Mouse (Mus musculus) left cerebral cortex, postnatal 25 days (tissue): ENCODE results near the gene Dscam. TPM values are rescaled to one million over a fixed set of nuclear protein-coding genes. Genes with fewer than 3 reads are reported as not detected.

Experiments used
- DNase-seq, 2 experiments: peaks; one replicate each; pipeline ENCODE4 v3.0.0; 2022; ENCODE audit warnings: low spot score in 2 of 2, mixed read lengths in 1 of 2
- intact Hi-C: fragments of 180-260 bp; cut with DNase I; formaldehyde crosslinking; loops from one replicate; pipeline ENCODE4 v1.15.1; 2025
- total RNA-seq, 2 experiments: library from RNA; stranded (reverse); gene quantifications; 2 replicates each; pipeline ENCODE4 v1.2.3; 2021

The Dscam gene
- total RNA-seq, 2 experiments from 2014 or later, result 41.6 to 44.0 TPM

DNA sequence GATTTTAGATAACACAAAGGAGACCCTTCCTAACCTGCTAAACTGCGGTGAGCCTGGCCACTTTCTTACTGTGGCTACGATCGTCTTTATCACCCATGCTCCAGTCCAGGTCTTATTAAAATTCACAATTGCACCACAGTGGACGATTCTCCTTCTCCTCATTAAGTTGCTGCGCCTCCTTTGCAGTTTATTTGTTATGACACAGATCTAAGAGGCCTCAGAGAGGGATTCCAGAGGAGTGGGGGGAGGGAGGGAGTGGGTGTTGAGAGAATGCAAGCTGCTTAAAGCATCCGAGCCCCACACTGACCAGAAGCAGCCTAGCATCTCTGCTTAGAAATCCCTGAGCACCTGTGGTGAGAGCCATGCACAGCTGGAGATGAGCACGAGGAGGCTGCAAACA lies 413.6 kb downstream of the Dscam start:
- no peak for DNase-seq
- intact Hi-C loops, result no loop called here

DNA sequence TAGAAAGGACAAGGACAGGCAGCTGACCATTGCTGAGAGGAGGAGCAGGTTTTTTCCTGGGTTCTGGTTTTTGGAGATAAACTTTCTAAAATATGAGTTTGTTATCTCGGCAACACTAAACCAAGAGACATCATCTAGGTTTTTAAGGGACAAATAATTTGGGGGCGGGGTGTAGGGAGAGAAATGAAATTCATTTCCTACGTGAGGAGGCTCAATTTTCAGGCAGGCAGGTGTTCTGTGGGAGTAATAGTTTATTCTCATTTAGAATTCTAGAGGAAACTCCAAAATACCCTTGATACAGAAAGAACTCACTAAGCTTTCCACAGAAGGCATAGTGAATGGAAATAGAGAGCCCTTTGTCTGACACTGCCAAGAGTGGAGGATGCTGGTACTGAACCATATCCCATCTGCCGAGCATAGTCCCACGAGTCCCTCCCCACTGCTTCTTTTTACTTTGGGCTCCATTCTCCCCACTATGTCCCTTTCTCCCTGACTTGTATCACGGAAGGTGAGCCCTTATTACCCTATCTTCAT lies 415.5 kb downstream of the Dscam start:
- DNase-seq, result peak; percentile 15 to 70

DNA sequence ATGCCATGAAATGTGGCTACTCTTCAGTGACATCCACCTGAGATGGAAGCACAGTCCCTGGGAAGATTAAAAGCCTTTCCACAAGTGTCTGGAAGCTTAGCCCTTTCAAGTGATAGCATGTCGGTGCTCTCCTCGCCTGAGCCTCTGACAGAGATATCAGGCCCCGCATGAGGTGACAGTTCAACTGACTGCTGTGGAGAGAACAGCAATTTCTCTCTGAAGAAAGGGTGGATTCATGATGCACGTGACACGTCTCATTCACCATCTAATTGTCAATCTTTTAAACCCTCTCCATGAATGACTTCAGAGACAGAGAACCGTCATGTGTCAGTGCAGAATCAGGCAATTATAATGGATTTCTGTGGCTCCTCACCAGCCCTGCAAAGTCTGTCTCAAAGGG lies 416.2 kb downstream of the Dscam start:
- no peak for DNase-seq
- intact Hi-C loops, result loop anchor here (5.0 kb wide), 1 partner anchor 67 kb away; no protein-coding TSS in a partner anchor

More for the DNA sequence above, 415.5 kb downstream of the Dscam start:
- intact Hi-C loops, result loop anchor here (5.0 kb wide), 1 partner anchor 68 kb away; no protein-coding TSS in a partner anchor

DNA sequence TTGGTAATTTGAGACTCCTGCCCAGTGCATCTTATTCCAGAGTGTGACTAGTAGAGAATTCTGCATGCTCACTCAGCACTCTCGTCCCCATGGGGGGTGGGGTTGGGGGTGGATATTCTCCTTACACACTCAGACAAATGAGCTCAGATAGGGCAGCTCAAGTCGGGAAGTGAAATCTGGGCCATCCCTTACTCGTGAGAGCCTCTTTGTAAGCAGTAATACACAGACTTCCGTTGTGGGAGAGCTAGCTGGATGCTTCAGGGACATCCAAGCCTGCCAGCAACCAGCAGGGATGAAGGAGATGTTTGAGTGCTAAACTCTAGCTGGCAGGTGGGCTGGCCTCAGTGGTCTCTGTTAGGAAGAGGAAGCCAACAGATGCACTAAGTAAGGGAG lies 416.8 kb downstream of the Dscam start:
- DNase-seq, result peak; percentile 33 to 66
- intact Hi-C loops, result loop anchor here (5.0 kb wide), 1 partner anchor 66 kb away; no protein-coding TSS in a partner anchor

DNA sequence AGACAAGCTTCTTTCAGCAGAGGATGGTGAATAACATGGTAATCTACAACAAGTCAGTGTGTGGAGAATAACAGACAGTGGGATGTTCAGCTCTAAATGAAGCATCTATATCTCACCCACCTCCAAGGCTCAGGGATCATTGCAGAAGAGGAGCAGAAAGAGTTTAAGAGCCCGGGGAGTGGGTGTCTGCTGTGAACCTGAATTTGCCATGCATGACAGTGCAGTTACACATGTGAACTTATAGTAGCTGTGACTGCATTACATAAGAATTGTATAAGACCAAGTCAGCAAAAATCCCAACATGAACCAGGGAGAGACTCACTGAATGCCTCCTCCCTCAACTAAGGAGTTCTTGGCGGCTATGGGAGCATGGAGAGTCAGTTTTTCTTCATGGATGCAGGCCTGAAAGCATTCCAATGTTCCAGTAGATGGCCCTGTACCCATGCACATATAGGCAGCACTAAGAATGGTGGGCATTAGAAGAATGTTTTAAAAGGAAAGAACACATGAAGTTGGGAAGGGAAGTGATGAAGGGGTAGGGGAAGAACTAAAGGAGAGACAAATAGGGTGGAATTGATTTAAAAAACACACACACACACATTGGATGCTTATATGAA lies 417.3 kb downstream of the Dscam start:
- intact Hi-C loops, result loop anchor here (5.0 kb wide), 1 partner anchor 66 kb away; no protein-coding TSS in a partner anchor
- peak in 1 of 2 experiments; percentile 62 for DNase-seq

DNA sequence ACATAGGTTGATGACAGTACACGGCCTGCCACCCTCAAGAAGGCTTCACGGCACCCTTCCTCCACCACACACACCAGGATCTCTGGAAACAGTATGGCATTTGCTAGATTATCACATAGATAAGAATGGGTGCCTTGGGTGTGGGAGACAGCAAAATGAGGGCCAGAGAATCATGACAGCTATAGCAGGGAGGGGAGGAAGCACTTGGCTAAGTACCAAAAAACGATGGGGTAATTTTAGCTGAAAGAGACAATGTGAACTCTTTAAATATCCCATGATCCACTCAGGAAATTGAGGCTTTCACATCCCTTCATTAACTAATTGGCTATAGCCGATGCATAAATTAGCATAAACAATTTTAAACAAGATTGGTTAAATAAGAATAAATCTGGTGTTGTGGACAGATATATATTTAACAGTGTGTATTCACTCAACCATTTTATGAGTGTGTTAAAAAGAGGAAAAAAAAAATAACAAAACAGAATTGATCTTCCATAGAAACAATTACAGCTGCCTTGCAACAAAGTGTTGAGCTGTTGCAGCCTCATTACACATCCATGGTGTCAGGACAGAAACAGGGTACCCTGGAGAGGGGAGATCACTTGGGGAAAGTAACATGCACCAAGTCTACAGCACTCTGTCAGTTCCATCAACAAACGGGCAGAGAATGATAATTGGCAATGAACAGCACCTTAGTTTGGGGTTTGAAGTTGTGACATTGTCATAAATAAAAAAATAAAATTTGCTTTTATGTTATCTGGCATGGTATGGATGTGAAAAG lies 427.9 kb downstream of the Dscam start:
- no peak for DNase-seq
- intact Hi-C loops, result no loop called here

DNA sequence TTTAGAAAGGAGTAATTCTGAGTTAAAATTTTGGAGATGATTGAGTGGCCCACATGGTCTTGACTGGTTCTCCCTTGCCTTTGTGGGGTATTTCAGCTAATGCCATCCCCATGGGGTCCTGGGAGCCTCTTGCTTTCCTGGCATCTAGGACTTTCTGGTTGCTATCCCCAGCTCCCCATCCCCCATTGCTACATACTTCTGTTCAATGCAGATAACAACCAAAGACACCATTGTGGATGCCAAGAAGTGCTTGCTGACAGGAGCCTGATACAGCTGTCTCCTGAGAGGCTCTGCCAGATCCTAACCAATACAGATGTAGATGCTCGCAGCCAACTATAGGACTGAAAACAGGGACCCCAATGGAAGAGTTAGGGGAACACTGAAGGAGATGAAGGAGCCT lies 429.2 kb downstream of the Dscam start:
- no peak for DNase-seq
- intact Hi-C loops, result no loop called here

DNA sequence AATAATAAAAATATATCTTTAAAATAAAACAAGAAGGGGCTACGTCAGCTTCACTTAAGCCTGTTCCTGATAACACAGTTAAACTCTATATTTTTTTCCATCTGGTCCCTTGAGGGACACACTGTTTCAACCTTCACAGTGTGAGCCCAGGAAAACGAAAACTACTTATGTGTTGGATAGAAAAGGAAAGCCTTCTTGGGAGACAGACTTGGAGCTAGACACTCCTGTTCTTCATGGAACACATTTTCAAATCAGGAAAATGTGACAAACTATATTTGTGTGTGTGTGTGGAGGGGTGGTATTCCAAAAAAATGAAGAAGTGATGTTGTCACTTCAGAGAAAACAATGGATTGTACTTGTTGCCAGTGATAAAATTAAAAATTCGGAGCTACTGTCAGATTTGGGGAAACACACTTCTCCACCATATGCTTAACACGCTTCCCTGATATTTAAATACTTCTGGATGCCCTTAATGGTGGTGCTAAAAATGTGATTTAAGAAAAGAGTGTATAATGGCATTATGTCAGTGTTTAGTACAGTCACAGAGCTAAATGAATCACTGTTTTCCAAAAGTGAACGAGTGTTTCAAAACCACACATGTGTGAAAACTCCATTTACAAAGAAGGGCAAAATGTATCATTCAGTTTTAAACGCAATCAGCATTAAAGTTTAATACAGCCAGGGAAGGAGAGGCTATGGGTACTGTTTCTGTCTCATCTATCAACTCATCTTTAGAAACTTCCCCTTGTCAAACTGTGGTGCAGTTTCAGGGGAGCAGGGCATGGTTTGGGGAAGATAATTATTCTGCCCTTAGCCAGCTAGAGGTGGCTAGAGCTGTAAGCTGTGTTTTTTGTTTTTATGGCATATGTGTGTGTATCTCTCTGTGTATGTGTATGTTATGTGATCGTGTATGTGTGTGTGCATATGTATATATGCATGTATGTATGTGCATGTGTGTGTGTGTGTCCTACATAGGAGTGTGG lies 430.2 kb downstream of the Dscam start:
- peak in 1 of 2 experiments; percentile 51 for DNase-seq

DNA sequence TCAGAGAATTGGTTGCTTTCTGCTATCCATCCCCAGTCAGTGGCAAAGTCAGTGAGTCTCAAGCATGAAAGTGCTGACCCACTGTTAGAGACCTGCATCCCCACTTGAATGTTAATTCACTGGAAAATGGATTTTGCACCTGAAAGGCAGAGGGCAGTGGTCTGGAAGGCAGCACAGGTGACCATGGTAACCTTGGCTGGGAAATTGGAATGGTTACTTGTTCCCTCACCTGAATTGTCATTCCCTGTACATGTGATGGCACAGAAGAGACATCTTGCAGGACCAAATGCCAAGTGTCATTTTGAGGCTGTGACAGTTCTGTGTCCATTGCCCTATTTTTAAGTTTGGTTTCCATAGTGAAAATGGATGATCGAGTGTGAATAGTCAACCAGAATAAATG lies 434.1 kb downstream of the Dscam start:
- intact Hi-C loops, result no loop called here
- DNase-seq, result no peak

More for the DNA sequence above, 430.2 kb downstream of the Dscam start:
- intact Hi-C loops, result no loop called here

DNA sequence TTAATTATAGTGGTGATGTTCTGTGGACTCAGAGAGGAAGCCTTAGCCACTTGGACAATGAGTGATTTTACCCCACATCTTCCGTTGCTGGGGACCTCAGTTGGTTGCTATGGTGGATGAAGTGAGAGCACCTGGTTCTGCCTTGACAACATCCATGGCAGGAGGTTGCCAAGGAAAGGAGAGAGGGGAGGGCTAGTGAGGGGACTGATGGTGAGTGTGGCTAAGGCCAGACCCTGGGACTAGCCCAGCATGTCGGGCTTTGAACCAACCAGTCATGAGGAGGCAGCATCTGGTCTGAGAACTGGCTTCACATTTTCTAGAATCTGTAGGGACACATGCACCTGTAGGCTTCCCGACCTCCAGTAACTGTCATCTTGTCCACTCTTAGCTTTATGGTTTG lies 439.7 kb downstream of the Dscam start:
- intact Hi-C loops, result no loop called here
- DNase-seq, result no peak

DNA sequence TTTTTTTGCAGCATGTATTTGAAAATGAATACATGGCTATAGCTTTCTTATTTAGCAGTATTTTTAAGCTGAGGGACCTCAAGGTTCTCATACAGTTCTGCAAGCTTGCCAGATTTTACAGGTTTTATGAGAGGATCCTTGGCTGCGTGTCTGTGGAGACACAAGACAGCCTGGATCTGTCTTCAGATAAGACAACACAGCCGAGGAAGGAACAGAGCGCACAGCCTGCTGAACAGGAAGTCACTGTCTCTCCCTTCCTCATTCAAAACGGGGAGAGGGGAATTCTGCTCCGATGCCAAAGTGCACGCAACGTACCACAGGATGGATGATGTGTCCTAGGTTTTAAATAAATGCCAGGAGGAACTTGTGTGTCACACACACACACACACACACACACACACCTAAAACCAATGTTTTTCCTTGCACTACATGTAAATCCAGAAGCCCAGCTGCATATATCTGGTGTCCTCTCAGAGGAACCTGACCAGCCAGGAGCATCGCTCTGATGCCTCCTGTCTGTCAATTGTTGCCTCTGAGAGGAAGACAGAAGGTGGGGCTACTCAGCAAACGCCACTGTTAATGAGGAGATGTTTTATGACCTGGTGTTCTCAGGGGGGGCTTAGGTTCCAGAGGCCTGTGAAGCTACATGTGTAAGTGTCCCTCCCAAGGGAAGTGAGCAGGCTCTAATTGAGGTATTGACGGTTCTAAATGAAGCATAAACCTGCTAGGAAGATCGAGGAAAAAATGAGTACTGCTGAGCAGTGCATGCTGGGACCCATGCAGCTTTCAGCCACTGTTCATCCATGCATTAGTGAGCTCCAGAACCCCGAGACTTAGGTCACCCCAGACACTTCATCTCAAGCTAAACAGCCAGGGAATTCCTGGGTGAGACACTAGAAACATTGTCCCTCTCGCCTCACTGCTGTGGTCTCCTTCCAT lies 442.4 kb downstream of the Dscam start:
- DNase-seq, result peak; percentile 24 to 27
- intact Hi-C loops, result no loop called here

DNA sequence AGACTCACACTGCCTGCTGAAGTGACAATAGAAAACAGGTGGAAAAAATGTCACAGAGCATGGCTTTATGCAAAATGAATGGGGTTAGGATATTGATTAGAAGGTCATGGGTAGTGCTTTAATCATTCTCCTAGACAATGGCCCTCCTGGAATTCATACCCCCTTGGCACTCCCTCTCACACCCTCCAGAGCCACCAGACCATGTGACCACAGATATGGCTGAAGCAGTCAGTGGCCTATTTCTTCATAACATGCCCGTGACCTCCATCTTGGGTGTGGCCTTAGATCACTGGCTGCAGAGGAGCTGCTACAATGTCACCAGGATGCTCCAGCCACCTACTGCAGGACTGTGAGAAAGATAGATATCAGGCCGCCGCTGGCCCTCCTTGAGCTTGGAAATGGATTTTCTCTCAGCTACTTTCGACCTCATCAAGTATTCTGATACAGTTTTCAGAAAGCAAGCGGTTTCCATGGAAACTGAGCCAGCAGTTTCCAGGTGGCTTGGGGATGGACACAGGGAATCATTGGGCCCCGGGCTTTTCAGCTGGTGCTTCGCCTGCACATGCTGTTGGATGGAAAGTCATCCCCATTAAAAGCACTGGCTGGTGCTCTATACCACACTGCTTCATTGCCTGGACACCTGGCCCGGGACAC lies 445.4 kb downstream of the Dscam start:
- intact Hi-C loops, result no loop called here
- peak in 1 of 2 experiments; percentile 25 for DNase-seq

DNA sequence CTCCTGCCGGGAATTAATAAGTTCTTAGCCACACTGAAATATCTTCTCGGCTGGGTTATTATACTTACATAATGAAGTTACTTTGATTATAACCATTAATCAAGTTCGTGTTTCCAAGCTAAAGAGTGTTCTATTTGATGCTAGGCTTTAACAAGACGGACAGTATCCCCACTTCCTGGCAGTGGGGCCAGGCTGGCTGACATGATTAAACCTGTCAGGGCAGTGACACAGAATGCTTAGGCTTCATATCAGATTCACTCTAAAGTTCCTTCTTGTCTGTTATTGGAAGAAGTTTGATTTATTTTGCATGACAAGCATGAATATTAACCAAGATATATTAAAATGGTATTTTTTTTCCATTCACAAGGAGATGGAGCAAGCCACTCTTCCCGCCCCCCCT lies 446.0 kb downstream of the Dscam start:
- intact Hi-C loops, result no loop called here
- DNase-seq, result no peak

DNA sequence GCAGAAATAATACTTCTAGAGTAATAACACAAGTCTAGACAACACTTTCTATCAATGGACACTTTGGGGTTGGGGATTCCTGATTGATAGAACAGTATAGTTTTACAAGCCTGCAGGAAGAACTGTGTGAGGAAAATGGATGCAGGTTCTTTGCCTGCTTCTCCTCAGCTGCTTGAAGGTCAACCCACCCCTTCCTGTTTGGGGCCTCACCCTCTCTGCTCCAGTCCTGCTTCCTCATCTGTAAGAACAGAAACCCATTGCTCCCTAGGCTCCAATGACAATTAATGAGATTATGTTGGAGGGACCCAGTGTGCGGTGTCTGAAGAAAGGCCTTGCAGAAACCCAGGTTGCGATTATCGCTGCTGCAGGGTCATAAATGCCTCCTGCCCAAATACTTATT lies 446.4 kb downstream of the Dscam start:
- intact Hi-C loops, result no loop called here
- no peak for DNase-seq

DNA sequence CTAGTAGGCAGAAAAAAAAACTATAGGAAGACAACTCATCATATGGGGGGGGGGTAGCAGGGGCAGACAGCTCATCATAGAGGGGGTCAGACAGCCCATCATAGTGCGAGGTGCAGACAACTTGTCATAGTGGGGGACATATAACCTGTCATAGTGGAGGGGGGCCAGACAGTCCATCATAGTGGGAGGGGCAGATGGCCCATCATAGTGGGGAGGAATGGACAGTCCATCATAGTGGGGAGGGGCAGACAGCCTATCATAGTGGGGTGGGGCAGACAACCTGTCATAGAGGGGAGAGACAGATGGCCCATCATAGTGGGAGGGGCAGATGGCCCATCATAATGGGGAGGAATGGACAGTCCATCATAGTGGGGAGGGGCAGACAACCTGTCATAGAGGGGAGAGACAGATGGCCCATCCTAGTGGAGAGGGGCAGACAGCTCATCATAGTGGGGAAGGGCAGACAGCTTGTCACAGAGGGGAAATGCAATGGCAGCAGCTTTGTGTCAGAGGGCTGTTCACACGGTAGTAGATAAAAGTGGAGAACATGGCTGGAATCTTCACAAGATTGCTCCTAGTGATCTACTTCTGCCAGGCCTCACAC lies 447.4 kb downstream of the Dscam start:
- intact Hi-C loops, result no loop called here
- no peak for DNase-seq

DNA sequence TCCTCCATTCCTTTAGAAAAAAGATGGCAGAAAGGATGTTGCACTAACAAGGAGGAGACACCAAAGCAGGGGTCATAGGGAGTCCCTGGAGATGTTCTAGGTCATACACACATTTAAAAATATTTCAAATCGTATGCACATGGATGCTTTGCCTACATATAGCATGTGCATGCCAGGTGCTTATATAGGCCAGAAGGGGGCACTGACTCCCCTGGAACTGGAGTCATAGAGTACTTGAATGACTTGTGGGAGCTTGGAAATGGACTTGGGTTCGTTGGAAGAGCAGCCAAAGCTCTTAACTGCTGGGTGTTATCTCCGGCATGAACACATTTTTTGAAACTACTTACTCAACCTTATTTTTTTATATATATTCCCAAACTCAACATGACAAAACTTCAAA lies 448.4 kb downstream of the Dscam start:
- intact Hi-C loops, result loop anchor here (1.0 kb wide), 1 partner anchor 97 kb away; no protein-coding TSS in a partner anchor
- DNase-seq, result no peak

DNA sequence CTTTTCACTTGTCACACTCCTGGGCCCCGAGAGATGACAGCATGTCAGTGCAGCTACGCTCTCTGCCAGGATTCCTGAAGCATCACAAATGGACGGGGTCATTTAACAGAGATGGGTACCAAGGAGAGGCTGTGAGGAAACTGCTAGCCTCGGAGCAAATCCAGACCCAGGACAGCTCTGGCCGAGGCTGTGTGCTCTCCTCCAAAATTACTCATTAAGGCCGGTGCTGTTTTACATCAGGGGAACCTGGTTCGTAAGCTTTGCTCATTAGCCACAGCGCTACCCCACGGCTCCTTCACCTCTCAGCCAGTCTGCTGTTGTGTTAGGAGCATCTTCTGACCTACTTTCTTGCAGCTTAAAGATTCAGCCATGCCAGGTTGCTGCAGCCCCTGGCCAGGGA lies 449.3 kb downstream of the Dscam start:
- intact Hi-C loops, result no loop called here
- DNase-seq, result no peak

DNA sequence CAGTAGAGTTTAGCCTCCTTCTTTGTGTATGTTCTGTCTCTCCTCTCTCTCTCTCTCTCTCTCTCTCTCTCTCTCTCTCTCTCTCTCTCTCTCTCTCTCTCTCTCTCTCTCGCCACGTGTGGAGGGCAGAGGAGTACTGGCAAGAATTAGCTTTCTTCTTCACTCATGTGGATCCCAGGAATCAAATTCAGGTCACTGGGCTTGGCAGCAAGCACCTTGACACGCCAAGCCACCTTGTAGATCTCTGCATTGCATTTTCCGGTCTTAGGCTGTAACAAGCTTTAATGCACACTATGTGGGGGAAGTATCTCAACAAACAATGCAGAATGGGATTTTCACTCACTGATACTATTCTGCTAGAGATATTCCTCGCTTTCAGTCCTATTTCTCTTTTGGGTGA lies 449.9 kb downstream of the Dscam start:
- no peak for DNase-seq
- intact Hi-C loops, result no loop called here
